Mouse (Mus musculus): Measurements from ENCODE around the gene Cldn15. TPM values are rescaled to one million over a fixed set of nuclear protein-coding genes. Genes with fewer than 3 reads are reported as not detected.
"Not testable (repeated sequence)": the region's sequence is repeated elsewhere in the genome, so short reads cannot be mapped to it uniquely, and the experiment has no call there.

Gene Cldn15
- polyA plus RNA-seq, 1 experiment from 2014 or later: 1.9 TPM

- H3K27me3 ChIP-seq (replicated peaks): no peaks in the 10 kb centered on the region
- no peak for ATAC-seq (ENCODE audit: insufficient number of reproducible peaks, low FRiP score)
- no peak overlapping the region for H3K4me2 ChIP-seq
- H3K4me3 ChIP-seq: no peak overlapping the region
- H3K9ac ChIP-seq: no peak overlapping the region
- no peaks in the 10 kb centered on the region for H3K9me3 ChIP-seq (replicated peaks)
- 54% methylated on average over 7 of the region's 7 CpGs for WGBS
- no peaks in the 10 kb centered on the region for H3K36me3 ChIP-seq
- H3K4me1 ChIP-seq (replicated peaks): no peaks in the 10 kb centered on the region
- no peak overlapping the region for H3K27ac ChIP-seq (ENCODE audit: poor library complexity, severe bottlenecking)
These were observed 30.3 kb upstream of the Cldn15 start for GRCm38 (mm10) chr5:136935905-136936695.

- no peaks in the 10 kb centered on the region for H3K36me3 ChIP-seq
- 79% methylated on average over 6 of the region's 6 CpGs for WGBS
- no peaks in the 10 kb centered on the region for H3K9me3 ChIP-seq (replicated peaks)
- H3K9ac ChIP-seq: no peak overlapping the region
- H3K4me1 ChIP-seq (replicated peaks): no peaks in the 10 kb centered on the region
- no peak overlapping the region for H3K27ac ChIP-seq (ENCODE audit: poor library complexity, severe bottlenecking)
- no peaks in the 10 kb centered on the region for H3K27me3 ChIP-seq (replicated peaks)
- H3K4me3 ChIP-seq: no peak overlapping the region
- no peak overlapping the region for H3K4me2 ChIP-seq
- no peak for ATAC-seq (ENCODE audit: insufficient number of reproducible peaks, low FRiP score)
These were observed 29.7 kb upstream of the Cldn15 start for GRCm38 (mm10) chr5:136936750-136937149.

DNA sequence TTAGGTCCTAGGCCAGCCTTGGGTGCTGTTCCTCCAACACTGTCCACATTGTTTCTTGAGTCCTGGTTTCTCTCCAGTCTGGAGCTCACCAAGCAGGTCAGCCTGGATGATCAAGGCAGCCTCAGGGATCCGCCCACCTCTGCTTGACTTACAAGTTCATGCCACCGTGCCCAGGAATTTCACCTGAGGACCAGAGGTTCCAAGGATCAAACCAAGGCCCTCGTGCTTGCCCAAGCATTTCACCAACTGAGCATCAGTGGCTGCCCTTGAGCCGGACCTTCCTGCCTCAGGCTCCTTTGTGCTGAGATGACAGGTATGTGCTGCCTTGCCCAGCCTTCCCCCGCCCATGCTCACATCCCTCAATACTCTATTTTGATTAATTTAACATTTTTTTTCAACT is 28.8 kb upstream of the Cldn15 start:
- peaks cover 4% of the 10 kb centered on the region for H3K4me1 ChIP-seq (replicated peaks)
- WGBS: 83% methylated on average over 5 of the region's 5 CpGs
- H3K36me3 ChIP-seq: no peaks in the 10 kb centered on the region
- H3K9ac ChIP-seq: no peak overlapping the region
- H3K9me3 ChIP-seq (replicated peaks): no peaks in the 10 kb centered on the region
- H3K4me2 ChIP-seq: no peak overlapping the region
- no peak for ATAC-seq (ENCODE audit: insufficient number of reproducible peaks, low FRiP score)
- H3K27ac ChIP-seq (ENCODE audit: poor library complexity, severe bottlenecking): no peak overlapping the region
- H3K4me3 ChIP-seq: no peak overlapping the region
- H3K27me3 ChIP-seq (replicated peaks): no peaks in the 10 kb centered on the region

DNA sequence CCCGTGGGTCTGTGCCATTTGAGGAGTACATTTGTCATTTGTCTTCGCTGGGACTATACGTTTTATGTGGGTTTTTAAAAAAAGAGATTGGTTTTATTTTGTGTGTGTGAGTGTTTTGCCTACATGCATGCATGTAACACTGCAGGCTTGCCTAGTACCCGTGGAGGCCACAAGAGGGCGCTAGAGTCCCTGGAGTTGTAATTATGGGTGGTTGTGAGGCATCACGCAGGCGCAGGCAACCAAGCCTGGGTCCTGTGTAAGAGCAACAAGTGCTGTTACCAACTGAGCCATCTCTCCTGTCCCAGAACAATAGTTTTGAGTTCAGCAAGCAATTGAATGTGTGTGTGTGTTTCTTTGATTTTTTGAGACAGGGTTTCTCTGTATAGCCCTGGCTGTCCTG is 27.1 kb upstream of the Cldn15 start:
- no peaks in the 10 kb centered on the region for H3K36me3 ChIP-seq
- H3K9ac ChIP-seq: no peak overlapping the region

DNA sequence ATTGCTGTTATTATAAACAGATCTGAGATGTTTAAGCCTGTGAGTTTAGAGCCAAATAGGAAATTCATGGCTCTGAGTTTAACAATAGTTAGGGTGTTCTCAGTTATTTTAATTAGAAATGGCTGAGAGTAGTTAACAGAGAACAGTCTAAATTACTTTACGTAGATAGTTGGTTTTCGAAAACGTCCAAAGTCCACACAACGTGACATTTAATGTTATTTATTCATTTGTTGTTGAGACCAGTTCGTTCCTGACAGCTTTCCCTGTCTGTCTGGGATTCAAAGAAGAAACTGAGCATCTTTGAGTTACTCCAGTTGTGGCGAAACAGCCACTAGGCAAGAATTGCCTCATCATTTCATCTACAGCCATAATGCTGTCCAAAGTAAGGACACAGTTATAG is 26.4 kb upstream of the Cldn15 start:
- H3K36me3 ChIP-seq; H3K9ac ChIP-seq; H3K4me3 ChIP-seq; H3K4me2 ChIP-seq; H3K27me3 ChIP-seq (replicated peaks); H3K9me3 ChIP-seq (replicated peaks); H3K4me1 ChIP-seq (replicated peaks); ATAC-seq (ENCODE audit: insufficient number of reproducible peaks, low FRiP score); H3K27ac ChIP-seq (ENCODE audit: poor library complexity, severe bottlenecking): not testable (repeated sequence)
- WGBS: 83% methylated on average over 6 of the region's 6 CpGs

More for the DNA sequence above, 27.1 kb upstream of the Cldn15 start:
- WGBS: 59% methylated on average over 7 of the region's 7 CpGs
- Histone ChIP-seq H3K4me3 (no peak overlapping the region), H3K4me2 (no peak overlapping the region), H3K4me1 (replicated peaks) (peaks cover 6% of the 10 kb centered on the region), H3K27ac (ENCODE audit: poor library complexity, severe bottlenecking) (no peak overlapping the region), H3K9me3 (replicated peaks) (no peaks in the 10 kb centered on the region), H3K27me3 (replicated peaks) (no peaks in the 10 kb centered on the region)
- ATAC-seq (ENCODE audit: insufficient number of reproducible peaks, low FRiP score): no peak

- peaks cover 6% of the 10 kb centered on the region for H3K4me1 ChIP-seq (replicated peaks)
- ATAC-seq (ENCODE audit: insufficient number of reproducible peaks, low FRiP score): no peak
These were observed 25.4 kb upstream of the Cldn15 start for GRCm38 (mm10) chr5:136940845-136941560.

GRCm38 (mm10) chr5:136942781-136943180 is 23.6 kb upstream of the Cldn15 start:
- ATAC-seq (ENCODE audit: insufficient number of reproducible peaks, low FRiP score): no peak
- Histone ChIP-seq H3K4me1 (replicated peaks) (peaks cover 6% of the 10 kb centered on the region), H3K27ac (ENCODE audit: poor library complexity, severe bottlenecking) (no peak overlapping the region), H3K4me2 (no peak overlapping the region), H3K4me3 (no peak overlapping the region), H3K9ac (no peak overlapping the region), H3K9me3 (replicated peaks) (no peaks in the 10 kb centered on the region), H3K36me3 (no peaks in the 10 kb centered on the region), H3K27me3 (replicated peaks) (no peaks in the 10 kb centered on the region)
- WGBS: 64% methylated on average over 3 of the region's 3 CpGs

More at GRCm38 (mm10) chr5:136940845-136941560, 25.4 kb upstream of the Cldn15 start:
- Histone ChIP-seq H3K4me3 (no peak overlapping the region), H3K27me3 (replicated peaks) (no peaks in the 10 kb centered on the region), H3K27ac (ENCODE audit: poor library complexity, severe bottlenecking) (no peak overlapping the region), H3K9ac (no peak overlapping the region), H3K36me3 (no peaks in the 10 kb centered on the region), H3K9me3 (replicated peaks) (no peaks in the 10 kb centered on the region), H3K4me2 (no peak overlapping the region)
- WGBS: 81% methylated on average over 12 of the region's 12 CpGs

- Histone ChIP-seq H3K36me3 (no peaks in the 10 kb centered on the region), H3K4me1 (replicated peaks) (peaks cover 6% of the 10 kb centered on the region), H3K9ac (no peak overlapping the region), H3K9me3 (replicated peaks) (no peaks in the 10 kb centered on the region), H3K4me2 (no peak overlapping the region), H3K27ac (ENCODE audit: poor library complexity, severe bottlenecking) (no peak overlapping the region), H3K27me3 (replicated peaks) (no peaks in the 10 kb centered on the region), H3K4me3 (no peak overlapping the region)
- WGBS: 68% methylated on average over 2 of the region's 2 CpGs
- no peak for ATAC-seq (ENCODE audit: insufficient number of reproducible peaks, low FRiP score)
These were observed 23.0 kb upstream of the Cldn15 start for GRCm38 (mm10) chr5:136943382-136943781.

- Histone ChIP-seq H3K9ac (no peak overlapping the region), H3K4me2 (no peak overlapping the region), H3K27ac (ENCODE audit: poor library complexity, severe bottlenecking) (no peak overlapping the region), H3K9me3 (replicated peaks) (no peaks in the 10 kb centered on the region), H3K4me1 (replicated peaks) (peaks cover 6% of the 10 kb centered on the region), H3K27me3 (replicated peaks) (no peaks in the 10 kb centered on the region), H3K36me3 (no peaks in the 10 kb centered on the region), H3K4me3 (no peak overlapping the region)
- no peak for ATAC-seq (ENCODE audit: insufficient number of reproducible peaks, low FRiP score)
- 71% methylated on average over 12 of the region's 12 CpGs for WGBS
These were observed 21.3 kb upstream of the Cldn15 start for GRCm38 (mm10) chr5:136945084-136945483.

DNA sequence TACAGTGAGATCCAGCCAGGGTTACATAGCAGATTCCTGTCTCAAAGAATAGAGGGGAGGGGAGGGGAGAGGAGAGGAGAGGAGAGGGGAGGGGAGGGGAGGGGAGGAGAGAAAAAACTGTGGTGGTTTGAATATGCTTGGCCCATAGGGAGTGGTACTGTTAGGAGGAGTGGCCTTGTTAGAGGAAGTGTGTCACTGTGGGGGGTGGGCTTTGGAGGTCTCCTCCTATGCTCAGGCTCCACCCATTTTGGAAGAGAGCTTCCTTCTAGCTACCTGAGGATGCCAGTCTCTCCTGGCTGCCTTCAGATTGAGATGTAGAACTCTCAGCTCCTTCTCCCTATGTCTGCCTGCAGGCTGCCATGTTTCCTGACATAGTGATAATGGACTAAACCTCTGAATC is 18.5 kb upstream of the Cldn15 start:
- Histone ChIP-seq H3K36me3 (no peaks in the 10 kb centered on the region), H3K27me3 (replicated peaks) (no peaks in the 10 kb centered on the region), H3K9me3 (replicated peaks) (no peaks in the 10 kb centered on the region), H3K4me2 (no peak overlapping the region), H3K4me3 (no peak overlapping the region), H3K27ac (ENCODE audit: poor library complexity, severe bottlenecking) (no peak overlapping the region), H3K9ac (no peak overlapping the region), H3K4me1 (replicated peaks) (0 out of 2 replicates have a peak, but pooled peaks cover under 1% of the 10 kb centered on the region)
- ATAC-seq (ENCODE audit: insufficient number of reproducible peaks, low FRiP score): no peak

- H3K9ac ChIP-seq; H3K9me3 ChIP-seq (replicated peaks); H3K27ac ChIP-seq (ENCODE audit: poor library complexity, severe bottlenecking); H3K4me3 ChIP-seq; H3K27me3 ChIP-seq (replicated peaks); ATAC-seq (ENCODE audit: insufficient number of reproducible peaks, low FRiP score); H3K36me3 ChIP-seq; H3K4me2 ChIP-seq; H3K4me1 ChIP-seq (replicated peaks): not testable (repeated sequence)
- whole genome bisulfite sequencing: 83% methylated on average over 14 of the region's 14 CpGs
These were observed 16.7 kb upstream of the Cldn15 start for GRCm38 (mm10) chr5:136949551-136950336.

Data from heart, embryonic 12.5 days (tissue).